Mouse (Mus musculus) erythroblast, embryonic 14.5 days (primary cell): ENCODE data around the gene Slc44a5.

Source experiments
- GATA1 ChIP-seq: IDR thresholded peaks from 2 replicates; pipeline ENCODE4 v1.6.1; 2012; ENCODE audit warnings: low read length, inconsistent platforms, mixed read lengths
- TAL1 ChIP-seq: IDR thresholded peaks from 3 replicates; pipeline ENCODE4 v1.6.1; 2012; ENCODE audit warnings: low read length, inconsistent platforms, mixed read lengths

- TF ChIP-seq GATA1 (no peak), TAL1 (no peak)
Measured at GRCm38 (mm10) chr3:153969451-153969850, 3.8 kb upstream of the Slc44a5 start.
